Comparison of ENCODE assay signal across 8 mouse cellular contexts in genomic region chr15:31091916-31092570, GRCm38 (mm10).
DNase-seq lines count a peak whose midpoint lies in the region.

No protein-coding gene starts in this region.

- DNase-seq in gastrocnemius, adult 18-20 months (ENCODE audit: low spot score) = peak; percentile 31
- DNase-seq in gastrocnemius, postnatal 25 days = no peak
- peak; percentile 77 for DNase-seq in Muller cell, postnatal 12 days (ENCODE audit: inconsistent ontology term)
- peak; percentile 79 for DNase-seq in fibroblast of lung, adult 2 months (ENCODE audit: low read depth)
- peak; percentile 77 to 85 for DNase-seq in left cerebral cortex, adult 18-20 months (ENCODE audit: low spot score in 2 of 2)
- DNase-seq in retina, embryonic 14.5 days (ENCODE audit: low spot score) = no peak
- no peak for DNase-seq in embryo, embryonic 11 days
- no peak for DNase-seq in thymus, postnatal 14 days

Comparison
In these comparisons a context has a peak if more than half of its experiments do, and no peak if none do; other contexts are left out.
1. DNase-seq: peak in gastrocnemius, adult 18-20 months (single experiment), Muller cell, postnatal 12 days (single experiment), fibroblast of lung, adult 2 months (single experiment) and left cerebral cortex, adult 18-20 months (2 of 2); none in gastrocnemius, postnatal 25 days (single experiment), retina, embryonic 14.5 days (single experiment), embryo, embryonic 11 days (single experiment) and thymus, postnatal 14 days (single experiment).